Mouse (Mus musculus): Measurements from ENCODE around the gene Xpc. TPM values are rescaled to one million over a fixed set of nuclear protein-coding genes. Genes with fewer than 3 reads are reported as not detected.
A peak's percentile ranks its signal among the peaks of the same experiment; 100 is the strongest.

The Xpc gene
- total RNA-seq, 2 experiments from 2014 or later, result 10.4 to 25.1 TPM

GRCm38 (mm10) chr6:91528265-91528664, 12.6 kb upstream of the Xpc start:
- ATAC-seq (replicated peaks; ENCODE audit: low FRiP score, low TSS enrichment, poor library complexity, severe bottlenecking), result no peak

GRCm38 (mm10) chr6:91527227-91527860, 11.7 kb upstream of the Xpc start:
- peak; percentile 71 for ATAC-seq (replicated peaks; ENCODE audit: low FRiP score, low TSS enrichment, poor library complexity, severe bottlenecking)

DNA sequence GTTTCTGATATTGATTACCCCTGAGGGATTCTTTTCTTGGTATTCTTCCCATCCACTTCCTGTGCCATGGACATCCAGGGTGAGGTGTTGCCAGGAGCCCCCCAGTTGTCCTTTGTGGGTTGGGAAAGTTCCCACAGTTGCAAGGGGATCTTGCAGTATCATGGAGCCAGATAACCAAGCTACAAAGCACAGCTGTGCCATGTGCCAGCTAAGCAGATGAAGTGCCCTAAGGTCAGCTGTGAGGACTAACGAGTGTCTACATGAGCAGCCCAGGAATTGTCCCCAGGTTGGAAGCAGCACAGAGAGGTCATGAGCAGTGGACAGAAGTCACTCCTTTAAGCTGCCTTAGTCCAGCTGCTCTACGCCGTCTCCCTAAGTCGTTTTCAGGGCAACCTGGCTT, 9.9 kb upstream of the Xpc start:
- no peak for ATAC-seq (replicated peaks; ENCODE audit: low FRiP score, low TSS enrichment, poor library complexity, severe bottlenecking)

DNA sequence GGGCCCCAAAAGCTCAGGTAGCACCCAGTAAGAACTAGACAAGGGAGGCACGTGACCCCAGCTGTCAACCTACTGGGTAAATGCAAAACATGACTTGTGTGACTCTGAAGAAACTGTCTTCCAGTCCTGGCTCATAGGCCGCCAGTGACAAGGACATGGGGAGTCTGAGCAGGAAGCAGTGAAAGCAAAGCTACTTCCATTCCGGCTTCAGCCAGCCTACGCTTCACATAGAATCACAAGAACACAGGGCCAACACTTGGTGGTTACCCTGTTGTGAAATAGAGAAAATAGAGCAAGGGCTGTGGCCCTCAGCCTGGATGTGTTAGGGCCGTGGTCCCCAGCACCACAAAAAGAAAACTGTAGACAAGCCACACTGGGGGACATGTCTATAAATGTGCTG, 7.1 kb upstream of the Xpc start:
- ATAC-seq (replicated peaks; ENCODE audit: low FRiP score, low TSS enrichment, poor library complexity, severe bottlenecking), result no peak

- ATAC-seq (replicated peaks; ENCODE audit: low FRiP score, low TSS enrichment, poor library complexity, severe bottlenecking), result no peak
These were observed 2.8 kb upstream of the Xpc start for GRCm38 (mm10) chr6:91518454-91519020.

DNA sequence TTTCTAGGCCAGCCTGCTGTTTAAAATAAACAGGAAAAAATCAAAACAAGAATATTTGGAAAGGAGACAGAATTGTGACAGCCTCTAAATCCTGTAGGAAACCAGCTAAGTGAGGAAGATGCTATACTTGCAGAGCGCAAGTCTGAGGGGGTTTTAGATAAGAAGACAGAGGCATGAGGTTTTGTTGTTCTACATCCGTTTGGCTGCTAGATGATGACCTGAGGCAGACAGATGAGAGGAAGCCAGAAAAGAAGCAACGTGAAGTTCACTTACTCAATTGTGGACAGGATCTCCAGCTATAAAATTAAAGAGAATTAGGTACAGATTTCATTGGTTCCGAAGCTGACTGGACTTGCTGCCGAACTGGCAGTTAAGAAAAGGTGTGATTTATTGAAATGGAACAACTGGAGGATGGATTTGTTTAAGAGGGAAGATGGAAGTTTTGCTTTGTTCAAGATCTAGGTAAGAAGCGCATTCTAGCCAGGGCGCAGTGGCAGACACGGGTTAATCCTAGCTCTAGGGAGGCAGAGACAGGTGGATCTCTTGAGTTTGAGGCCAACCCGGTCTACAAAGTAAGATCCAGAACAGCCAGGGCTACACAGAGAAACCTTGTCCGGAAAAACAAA, 838 bp downstream of the Xpc start:
- ATAC-seq (replicated peaks; ENCODE audit: low FRiP score, low TSS enrichment, poor library complexity, severe bottlenecking), result no peak

DNA sequence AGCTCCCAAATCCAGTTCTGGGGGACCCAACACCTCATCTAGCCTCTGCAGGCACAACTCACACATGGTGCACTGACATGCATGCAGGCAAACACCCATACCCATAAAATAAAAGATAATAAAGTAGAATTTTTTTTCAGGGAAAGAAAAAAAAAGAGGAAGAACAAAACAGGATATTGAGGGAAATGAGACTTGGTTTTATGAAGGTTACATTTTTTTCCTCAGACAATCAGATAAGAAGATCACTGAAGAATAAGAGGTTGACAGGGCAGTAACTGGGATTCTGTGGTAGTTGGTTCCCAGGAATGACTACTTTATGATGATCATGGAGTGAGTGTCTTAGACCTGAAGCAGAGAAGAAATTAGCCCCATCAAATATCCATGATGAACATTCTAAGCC, 1.6 kb downstream of the Xpc start:
- no peak for ATAC-seq (replicated peaks; ENCODE audit: low FRiP score, low TSS enrichment, poor library complexity, severe bottlenecking)

- no peak for ATAC-seq (replicated peaks; ENCODE audit: low FRiP score, low TSS enrichment, poor library complexity, severe bottlenecking)
These were observed 5.5 kb downstream of the Xpc start for GRCm38 (mm10) chr6:91510211-91510610.

DNA sequence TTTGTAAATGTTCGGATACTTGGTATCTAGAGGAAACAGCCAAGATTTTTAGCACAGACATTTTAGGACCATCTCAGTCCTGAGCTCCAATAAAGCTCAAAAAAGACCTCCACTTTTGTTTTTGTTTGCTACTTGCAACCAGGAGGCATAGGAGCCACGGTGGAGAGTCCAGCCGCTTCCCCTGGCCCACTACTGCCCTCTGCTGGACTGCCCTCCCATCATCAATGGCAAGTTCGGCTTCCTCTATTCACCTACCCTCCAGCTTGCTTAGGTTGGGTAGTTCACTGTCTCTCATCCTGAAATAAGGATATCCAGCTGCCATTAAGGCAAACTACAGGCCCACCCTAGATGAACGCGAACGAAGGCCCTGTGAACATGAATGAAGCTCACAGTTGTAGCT, 6.4 kb downstream of the Xpc start:
- ATAC-seq (replicated peaks; ENCODE audit: low FRiP score, low TSS enrichment, poor library complexity, severe bottlenecking), result peak; percentile 88

DNA sequence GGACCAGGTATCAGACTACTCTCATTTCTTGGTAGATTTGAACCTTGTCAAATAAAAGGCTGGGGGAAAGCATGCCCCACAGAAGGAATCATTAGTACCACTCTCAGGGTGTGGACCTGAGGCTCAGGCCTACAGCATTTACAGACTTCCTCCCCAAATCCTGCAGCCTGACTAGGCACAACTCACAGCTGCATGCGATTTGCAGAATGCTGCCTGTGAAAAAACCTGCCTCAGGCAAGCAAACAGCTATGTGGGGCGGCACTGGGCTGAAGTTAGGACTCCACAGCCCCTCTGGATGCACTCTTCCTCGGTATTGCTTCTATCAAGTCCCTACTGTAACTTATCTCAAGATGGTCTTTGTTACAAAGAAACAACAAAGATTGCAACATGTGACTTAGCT, 7.6 kb downstream of the Xpc start:
- ATAC-seq (replicated peaks; ENCODE audit: low FRiP score, low TSS enrichment, poor library complexity, severe bottlenecking), result no peak

- peak; percentile 51; the same call in 1 of the 2 replicates for ATAC-seq (replicated peaks; ENCODE audit: low FRiP score, low TSS enrichment, poor library complexity, severe bottlenecking)
These were observed 9.7 kb downstream of the Xpc start for GRCm38 (mm10) chr6:91506036-91506435.

DNA sequence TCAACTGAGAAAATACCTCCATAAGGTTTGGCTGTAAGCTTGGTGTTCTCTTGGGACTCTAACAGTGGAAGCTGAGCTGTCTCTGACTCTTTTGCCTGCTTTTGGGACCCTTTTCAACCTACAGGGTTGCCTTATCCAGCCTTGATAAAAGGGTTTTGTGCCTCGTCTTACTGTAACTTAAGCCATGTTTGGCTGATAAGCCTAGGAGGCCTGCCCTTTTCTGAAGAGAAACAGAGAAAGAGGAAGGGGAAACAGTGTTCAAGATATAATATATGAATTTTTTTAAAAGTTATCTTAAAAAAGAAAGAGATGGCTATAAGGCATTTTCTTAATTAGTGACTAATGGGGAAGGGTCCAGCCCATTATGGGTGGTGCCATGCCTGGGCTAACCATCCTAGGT, 12.4 kb downstream of the Xpc start:
- ATAC-seq (replicated peaks; ENCODE audit: low FRiP score, low TSS enrichment, poor library complexity, severe bottlenecking), result no peak

- no peak for ATAC-seq (replicated peaks; ENCODE audit: low FRiP score, low TSS enrichment, poor library complexity, severe bottlenecking)
These were observed 21.2 kb downstream of the Xpc start for GRCm38 (mm10) chr6:91494526-91494925.

DNA sequence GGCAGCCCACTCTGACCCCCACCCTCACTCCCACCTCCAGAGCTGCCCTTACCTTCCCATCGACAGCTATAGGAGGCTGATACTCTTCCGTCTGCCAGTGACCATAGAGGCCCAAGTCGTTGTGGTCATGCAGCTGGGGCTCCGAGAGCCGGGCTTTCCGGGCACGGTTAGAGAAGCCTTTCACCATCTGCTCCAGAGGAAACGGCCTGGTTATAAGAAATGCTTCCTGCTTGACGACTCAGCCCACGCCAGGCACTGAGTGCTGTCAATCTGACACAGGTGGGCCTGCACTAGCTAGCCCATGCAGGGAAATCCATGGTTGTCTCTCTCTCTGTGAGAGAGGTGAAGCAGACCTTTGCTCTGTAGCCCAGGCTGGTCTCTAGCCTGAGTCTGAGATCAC, 22.6 kb downstream of the Xpc start:
- no peak for ATAC-seq (replicated peaks; ENCODE audit: low FRiP score, low TSS enrichment, poor library complexity, severe bottlenecking)

- ATAC-seq (replicated peaks; ENCODE audit: low FRiP score, low TSS enrichment, poor library complexity, severe bottlenecking), result no peak
These were observed 24.7 kb downstream of the Xpc start for GRCm38 (mm10) chr6:91491004-91491403.

GRCm38 (mm10) chr6:91489872-91490271, 25.8 kb downstream of the Xpc start:
- ATAC-seq (replicated peaks; ENCODE audit: low FRiP score, low TSS enrichment, poor library complexity, severe bottlenecking), result no peak

DNA sequence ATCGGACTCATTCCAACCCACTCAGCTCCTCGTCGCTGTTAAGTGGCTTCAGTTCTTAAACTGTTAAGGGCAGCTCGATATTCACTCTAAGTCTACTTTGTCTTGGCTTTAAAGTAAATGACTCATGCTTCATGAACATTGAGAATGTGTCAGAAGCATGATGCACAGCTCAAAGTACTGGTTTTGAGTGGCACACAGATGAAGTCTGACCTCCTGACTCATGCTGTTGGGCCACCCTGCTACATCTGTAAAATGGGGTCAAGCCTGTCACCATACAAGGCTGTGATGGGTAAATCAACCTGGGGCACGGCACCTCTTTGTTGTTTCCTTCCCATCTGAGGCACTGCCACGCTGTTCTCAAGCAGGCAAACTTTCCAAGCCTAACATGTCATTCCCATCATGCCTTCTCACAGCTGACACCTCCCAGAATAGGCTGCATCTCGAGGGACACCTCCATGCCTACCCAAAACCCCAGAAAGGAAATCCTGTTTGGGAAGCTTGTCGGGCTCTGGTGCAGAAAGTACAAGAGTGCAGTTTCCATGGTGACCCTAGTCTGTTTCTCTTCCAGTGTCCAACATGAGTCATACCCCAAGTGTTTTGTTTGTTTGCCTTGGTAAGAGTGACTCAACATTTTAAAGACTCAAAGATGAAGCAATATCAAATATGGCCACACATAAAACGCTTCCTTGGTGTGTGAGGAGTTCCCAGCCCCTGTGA, 27.0 kb downstream of the Xpc start:
- no peak for ATAC-seq (replicated peaks; ENCODE audit: low FRiP score, low TSS enrichment, poor library complexity, severe bottlenecking)

DNA sequence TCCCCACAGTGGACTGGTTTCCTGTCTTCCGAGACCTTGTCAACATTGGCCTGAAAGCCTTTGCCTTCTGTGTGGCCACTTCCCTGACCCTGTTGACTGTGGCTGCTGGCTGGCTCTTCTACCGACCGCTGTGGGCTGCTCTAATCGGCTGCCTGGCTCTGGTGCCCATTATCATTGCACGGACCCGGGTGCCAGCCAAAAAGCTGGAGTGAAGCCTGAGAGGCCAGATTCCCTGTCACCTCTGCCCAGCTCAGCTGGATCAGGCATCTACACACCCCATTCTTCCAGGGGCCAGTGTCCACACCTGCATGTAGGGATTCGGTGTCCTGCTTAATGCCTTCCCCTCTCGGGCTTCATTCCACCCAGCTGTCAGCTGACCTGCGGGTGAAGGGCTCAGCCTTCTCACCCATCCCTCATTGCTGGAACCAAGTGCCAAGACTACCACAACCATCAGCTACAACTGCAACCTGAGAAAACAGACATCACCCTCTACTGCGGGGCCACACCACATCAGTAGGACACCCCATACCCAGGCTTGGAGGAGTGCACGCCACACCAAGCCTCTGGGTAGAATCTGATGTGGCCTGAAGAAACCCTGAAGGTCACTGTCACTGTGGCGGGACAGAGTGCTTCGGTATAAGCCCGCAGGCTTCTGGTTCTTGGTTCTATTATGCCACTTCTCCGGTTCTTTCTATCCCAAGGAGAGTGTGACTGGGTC, 28.8 kb downstream of the Xpc start:
- ATAC-seq (replicated peaks; ENCODE audit: low FRiP score, low TSS enrichment, poor library complexity, severe bottlenecking), result no peak

- no peak for ATAC-seq (replicated peaks; ENCODE audit: low FRiP score, low TSS enrichment, poor library complexity, severe bottlenecking)
These were observed 32.3 kb downstream of the Xpc start for GRCm38 (mm10) chr6:91483371-91483770.

- ATAC-seq (replicated peaks; ENCODE audit: low FRiP score, low TSS enrichment, poor library complexity, severe bottlenecking), result no peak
These were observed 39.1 kb downstream of the Xpc start for GRCm38 (mm10) chr6:91476541-91476940.
